Mouse (Mus musculus) spleen, embryonic (tissue): ENCODE measurements around the gene Scimp.

Experiments used
- CTCF ChIA-PET: fragments of 350-600 bp; sonication (Branson Sonifier 250); formaldehyde crosslinking; loops from one replicate; lab custom pipeline; 2022; lab: Charles Lee

Gene Scimp

GRCm38 (mm10) chr11:70815071-70815470 is 2.7 kb upstream of the Scimp start:
- CTCF ChIA-PET: interaction anchor here (0.9 to 2.0 kb wide), 4 partner anchors 27 to 161 kb away, joined by 3 to 16 read pairs (median 6); no protein-coding TSS in a partner anchor

GRCm38 (mm10) chr11:70811471-70812240 is 730 bp downstream of the Scimp start:
- CTCF ChIA-PET: no interaction called here

DNA sequence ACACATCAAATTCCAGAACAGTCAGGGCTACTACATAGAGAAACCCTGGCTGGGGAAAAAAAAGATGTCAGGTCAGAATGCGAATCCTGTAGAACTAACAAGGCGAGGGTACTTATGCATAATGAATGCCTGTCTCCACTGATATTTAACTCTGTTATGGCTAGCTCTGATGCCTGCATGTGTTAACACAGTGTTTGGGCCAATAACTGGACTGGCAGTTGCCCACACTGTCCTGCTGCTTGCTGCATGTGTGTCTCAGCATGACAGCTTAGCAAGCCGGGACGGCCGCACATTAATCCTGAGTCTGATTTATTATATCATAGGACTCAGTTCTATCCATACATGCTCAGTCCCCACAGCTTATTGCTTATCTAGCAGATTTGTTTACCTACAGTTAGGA is 1.3 kb downstream of the Scimp start:
- CTCF ChIA-PET: no interaction called here

DNA sequence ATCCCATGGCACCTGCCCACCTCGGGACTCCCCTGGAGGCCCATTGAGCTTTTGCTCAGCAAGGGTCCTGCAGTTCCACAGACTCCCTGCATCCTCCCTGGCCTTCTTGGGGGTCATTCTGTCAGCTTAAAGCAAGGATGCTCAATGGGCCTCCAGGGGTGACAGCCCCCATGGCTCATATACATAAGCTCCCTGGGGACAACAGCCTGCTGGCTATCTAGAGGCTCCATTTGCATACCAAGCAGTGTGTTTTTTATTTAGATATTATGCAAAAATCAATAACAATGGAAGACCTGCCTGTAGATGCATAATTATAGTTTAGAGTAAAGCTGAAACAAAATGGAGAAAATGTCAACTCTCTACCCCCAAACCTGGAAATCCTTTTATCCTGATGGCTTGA is 3.4 kb downstream of the Scimp start:
- CTCF ChIA-PET: no interaction called here

- CTCF ChIA-PET: no interaction called here
Measured at GRCm38 (mm10) chr11:70808101-70808500, 4.3 kb downstream of the Scimp start.

GRCm38 (mm10) chr11:70807630-70808029 is 4.8 kb downstream of the Scimp start:
- CTCF ChIA-PET: interaction anchor here (0.8 kb wide), 1 partner anchor 30 kb away, joined by 3 read pairs; no protein-coding TSS in a partner anchor

DNA sequence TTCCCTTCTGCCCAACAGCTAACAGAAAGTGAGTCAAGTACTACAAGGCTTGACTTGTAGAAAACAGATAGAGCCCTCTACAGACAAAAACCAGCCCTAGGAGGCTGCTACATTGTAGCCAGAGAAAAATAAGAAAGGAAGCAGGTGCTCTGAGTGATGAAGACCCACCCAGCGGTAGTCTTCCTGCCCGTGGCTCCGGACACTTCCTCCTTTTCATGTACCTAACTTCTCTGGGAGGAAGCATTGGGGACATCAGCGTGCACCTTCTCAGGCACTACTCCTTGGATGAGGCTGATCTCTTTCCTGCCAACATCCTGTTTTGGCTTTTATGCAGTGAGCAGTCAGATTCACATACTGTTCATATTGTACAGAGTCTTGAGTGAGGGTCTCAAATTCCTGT is 5.7 kb downstream of the Scimp start:
- CTCF ChIA-PET: no interaction called here

- CTCF ChIA-PET: interaction anchor here (0.6 kb wide), 1 partner anchor 220 kb away, joined by 3 read pairs; no protein-coding TSS in a partner anchor
Measured at GRCm38 (mm10) chr11:70805641-70806175, 6.7 kb downstream of the Scimp start.

- CTCF ChIA-PET: no interaction called here
Measured at GRCm38 (mm10) chr11:70804395-70804794, 8.0 kb downstream of the Scimp start.

GRCm38 (mm10) chr11:70803711-70804200 is 8.6 kb downstream of the Scimp start:
- CTCF ChIA-PET: no interaction called here

GRCm38 (mm10) chr11:70802865-70803261 is 9.5 kb downstream of the Scimp start:
- CTCF ChIA-PET: interaction anchor here (1.1 kb wide), 1 partner anchor 13 kb away, joined by 5 read pairs; no protein-coding TSS in a partner anchor

- CTCF ChIA-PET: interaction anchor here (1.1 kb wide), 1 partner anchor 12 kb away, joined by 5 read pairs; no protein-coding TSS in a partner anchor
Measured at GRCm38 (mm10) chr11:70802208-70802864, 10.1 kb downstream of the Scimp start.

DNA sequence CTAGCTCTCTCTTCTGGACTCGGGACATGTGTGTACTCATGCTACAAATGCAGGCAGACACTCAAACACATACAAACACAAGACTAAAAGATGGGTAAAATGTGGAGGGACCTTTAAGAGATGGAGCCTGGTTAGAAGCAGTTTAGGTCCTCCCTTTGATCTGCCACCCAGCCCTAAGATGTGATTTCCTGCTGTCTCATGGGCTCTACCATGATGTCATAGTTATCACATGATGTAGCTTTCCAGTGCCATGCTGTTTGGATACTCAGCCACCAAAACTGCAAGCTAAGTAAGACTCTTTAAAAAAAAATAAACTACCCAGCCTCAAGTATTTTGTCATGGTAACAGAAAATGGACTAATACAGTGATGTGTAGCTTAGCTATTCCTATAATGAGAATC is 20.0 kb downstream of the Scimp start:
- CTCF ChIA-PET: no interaction called here

DNA sequence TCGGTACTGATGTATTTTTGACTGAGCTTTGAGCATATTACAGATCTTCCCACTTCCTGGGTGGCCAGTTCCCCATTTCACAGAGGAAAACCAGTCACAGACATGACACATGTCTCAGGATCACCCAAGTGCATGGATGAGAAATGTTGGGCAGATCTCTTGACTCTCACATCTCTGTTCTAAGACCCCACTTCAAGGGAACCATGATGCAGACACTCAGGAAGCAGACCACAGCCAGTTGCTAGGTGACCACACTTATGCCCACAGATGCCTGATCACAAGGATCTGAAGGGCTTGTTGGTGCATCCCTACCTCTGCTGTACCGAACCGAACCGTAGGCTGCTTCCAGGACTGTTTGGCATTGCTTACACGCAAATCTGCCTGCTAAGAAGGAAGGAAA is 20.7 kb downstream of the Scimp start:
- CTCF ChIA-PET: interaction anchor here (0.6 to 1.3 kb wide), 2 partner anchors 14 to 20 kb away, joined by 3 read pairs; no protein-coding TSS in a partner anchor

GRCm38 (mm10) chr11:70790874-70791551 is 21.4 kb downstream of the Scimp start:
- CTCF ChIA-PET: interaction anchor here (0.6 to 2.1 kb wide), 3 partner anchors 11 to 19 kb away, joined by 3 to 5 read pairs (median 3); no protein-coding TSS in a partner anchor

DNA sequence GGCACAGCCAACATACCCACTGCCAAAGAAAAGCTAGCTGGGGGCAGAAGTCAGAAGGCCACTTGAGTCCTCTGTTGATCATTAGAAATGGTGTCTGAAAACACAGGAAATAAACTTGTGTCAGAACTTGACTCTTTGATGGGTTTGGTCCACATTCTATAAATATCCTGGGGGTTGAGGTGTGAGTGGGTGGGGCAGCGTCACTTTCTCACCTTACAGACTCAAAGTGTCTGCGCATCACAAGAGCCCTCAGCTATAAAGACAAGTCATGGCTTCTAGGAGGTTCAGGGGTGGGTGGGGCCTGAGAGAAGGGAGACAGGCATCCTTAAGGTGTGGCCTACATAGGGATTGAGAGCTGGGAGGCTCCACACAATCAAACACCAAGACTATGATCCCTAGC is 22.0 kb downstream of the Scimp start:
- CTCF ChIA-PET: interaction anchor here (0.6 to 2.1 kb wide), 2 partner anchors 12 to 151 kb away, joined by 3 to 5 read pairs; no protein-coding TSS in a partner anchor

GRCm38 (mm10) chr11:70788972-70789655 is 23.3 kb downstream of the Scimp start:
- CTCF ChIA-PET: interaction anchor here (1.2 to 2.1 kb wide), 2 partner anchors 13 to 27 kb away, joined by 5 to 6 read pairs; no protein-coding TSS in a partner anchor

DNA sequence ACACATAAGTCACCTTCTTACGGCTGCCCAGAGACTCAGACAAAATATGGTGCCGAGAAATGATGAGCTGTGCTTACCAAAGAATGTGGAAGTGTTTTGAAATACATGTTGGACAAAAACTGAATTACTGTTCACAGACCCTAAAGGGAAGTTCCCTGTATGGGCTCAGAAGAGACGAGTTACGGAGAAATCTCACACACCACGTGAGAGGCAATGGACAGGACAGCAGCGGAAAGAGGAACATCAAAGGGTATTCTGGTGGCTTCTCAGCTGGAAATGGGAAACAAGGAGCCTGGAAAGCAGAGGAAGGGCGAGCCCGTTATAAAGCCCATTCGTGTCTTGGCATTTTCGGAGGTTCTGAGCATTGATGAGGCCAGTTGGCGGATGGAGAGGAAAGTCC is 25.3 kb downstream of the Scimp start:
- CTCF ChIA-PET: interaction anchor here (0.5 to 0.6 kb wide), 2 partner anchors 9 to 40 kb away, joined by 9 to 11 read pairs; no protein-coding TSS in a partner anchor

- CTCF ChIA-PET: interaction anchor here (0.7 kb wide), 1 partner anchor 33 kb away, joined by 4 read pairs; no protein-coding TSS in a partner anchor
Measured at GRCm38 (mm10) chr11:70785908-70786307, 26.5 kb downstream of the Scimp start.

DNA sequence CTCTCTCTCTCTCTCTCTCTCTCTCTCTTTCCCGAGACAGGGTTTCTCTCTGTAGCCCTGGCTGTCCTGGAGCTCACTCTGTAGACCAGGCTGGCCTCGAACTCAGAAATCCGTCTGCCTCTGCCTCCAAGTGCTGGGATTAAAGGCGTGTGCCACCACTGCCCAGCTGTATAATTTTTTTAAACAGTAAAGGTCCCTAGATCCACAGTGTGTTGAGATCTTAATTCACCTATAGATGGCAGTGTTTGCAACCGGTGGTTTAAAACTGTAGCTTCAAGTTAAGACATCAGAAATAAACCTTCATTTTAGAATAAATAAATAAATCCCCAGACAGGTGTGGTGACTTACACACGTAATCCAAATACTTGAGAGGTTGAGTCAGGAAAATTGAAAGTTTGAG is 34.3 kb downstream of the Scimp start:
- CTCF ChIA-PET: interaction anchor here (0.6 to 3.7 kb wide), 8 partner anchors 10 to 76 kb away, joined by 3 to 16 read pairs (median 4); no protein-coding TSS in a partner anchor
